Mouse (Mus musculus) Patski (cell line): ENCODE results near the gene Ctxn2. TPM values are rescaled to one million over a fixed set of nuclear protein-coding genes. Genes with fewer than 3 reads are reported as not detected.

ENCODE experiments used
- ATAC-seq: fragments of 100-300 bp; one replicate; pipeline ENCODE4 v1.8.0; 2021
- CTCF ChIA-PET: fragments of 350-600 bp; sonication (Branson Sonifier 250); formaldehyde crosslinking; loops from one replicate; lab custom pipeline; 2022; ENCODE audit warnings: inconsistent platforms; lab: Charles Lee
- POLR2A ChIA-PET: fragments of 350-600 bp; sonication (Branson Sonifier 250); formaldehyde crosslinking; loops from one replicate; lab custom pipeline; 2022; ENCODE audit warnings: antibody characterized with exemption, inconsistent platforms; lab: Charles Lee
- DNase-seq: peaks from one replicate; pipeline ENCODE4 v3.0.0-alpha.2; 2011; ENCODE audit warnings: low read depth, low spot score
- H3K27me3 ChIP-seq: fragments of 371-371 bp; one replicate; pipeline ENCODE4 v1.5.1; 2021
- CTCF ChIP-seq: fragments of 100-300 bp; IDR thresholded peaks from one replicate; pipeline ENCODE4 v1.5.1; 2021
- in situ Hi-C: fragments of 300-500 bp; cut with MboI; formaldehyde crosslinking; loops from 3 replicates; pipeline ENCODE4 v1.11.1; 2018; ENCODE audit warnings: low pct_unique_long_range_greater_than_20kb, mixed read lengths
- polyA plus RNA-seq: library from polyadenylated mRNA; unstranded; gene quantifications from one replicate; pipeline ENCODE4 v1.2.3, GENCODE M21; 2021

Gene Ctxn2
- polyA plus RNA-seq, 1 experiment from 2014 or later: not detected

GRCm38 (mm10) chr2:125126792-125127191 lies 9.7 kb upstream of the Ctxn2 start:
- in situ Hi-C loops: no loop called here
- H3K27me3 ChIP-seq: peaks cover 4% of the 10 kb centered on the region
- TF ChIP-seq CTCF: no peak
- DNase-seq: no peak
- ATAC-seq: no peak
- CTCF ChIA-PET: no interaction called here
- POLR2A ChIA-PET: no interaction called here

GRCm38 (mm10) chr2:125134113-125134512 lies 2.4 kb upstream of the Ctxn2 start:
- POLR2A ChIA-PET: no interaction called here
- peaks cover 42% of the 10 kb centered on the region for H3K27me3 ChIP-seq
- no peak for TF ChIP-seq CTCF
- in situ Hi-C loops: no loop called here
- DNase-seq (no peak), ATAC-seq (no peak)
- CTCF ChIA-PET: no interaction called here

- in situ Hi-C loops: no loop called here
- POLR2A ChIA-PET: no interaction called here
- no peak for TF ChIP-seq CTCF
- peaks cover 65% of the 10 kb centered on the region for H3K27me3 ChIP-seq
- DNase-seq (no peak), ATAC-seq (no peak)
- CTCF ChIA-PET: interaction anchor here (0.9 to 1.7 kb wide), 2 partner anchors 12 to 32 kb away, joined by 3 to 5 read pairs; no protein-coding TSS in a partner anchor
Measured at GRCm38 (mm10) chr2:125136846-125137245, 354 bp downstream of the Ctxn2 start.

- in situ Hi-C loops: no loop called here
- peaks cover 62% of the 10 kb centered on the region for H3K27me3 ChIP-seq
- no peak for TF ChIP-seq CTCF
- ChIA-PET POLR2A (no interaction called here), CTCF (no interaction called here)
- DNase-seq (no peak), ATAC-seq (no peak)
Measured at GRCm38 (mm10) chr2:125142336-125142735, 5.8 kb downstream of the Ctxn2 start.

GRCm38 (mm10) chr2:125152388-125152787 lies 15.9 kb downstream of the Ctxn2 start, which contains the start of gene Slc12a1:
Gene Slc12a1, plus strand, starts transcription at chr2:125152505.
- POLR2A ChIA-PET: interaction anchor here (0.8 kb wide), 1 partner anchor 101 kb away, joined by 3 read pairs; no protein-coding TSS in a partner anchor
- peaks cover 31% of the 10 kb centered on the region for H3K27me3 ChIP-seq
- DNase-seq: no peak
- CTCF ChIA-PET: no interaction called here
- TF ChIP-seq CTCF: no peak
- no peak for ATAC-seq
- in situ Hi-C loops: no loop called here

GRCm38 (mm10) chr2:125154294-125154693 lies 17.8 kb downstream of the Ctxn2 start:
- H3K27me3 ChIP-seq: peaks cover 28% of the 10 kb centered on the region
- POLR2A ChIA-PET: no interaction called here
- TF ChIP-seq CTCF: no peak
- DNase-seq (no peak), ATAC-seq (no peak)
- CTCF ChIA-PET: no interaction called here
- in situ Hi-C loops: no loop called here

- POLR2A ChIA-PET: no interaction called here
- CTCF ChIA-PET: interaction anchor here (0.9 kb wide), 1 partner anchor 1053 kb away, joined by 3 read pairs; no protein-coding TSS in a partner anchor
- DNase-seq: no peak
- no peak for ATAC-seq
- in situ Hi-C loops: no loop called here
- peak; percentile 25 for TF ChIP-seq CTCF
- peaks cover 31% of the 10 kb centered on the region for H3K27me3 ChIP-seq
Measured at GRCm38 (mm10) chr2:125155504-125155903, 19.0 kb downstream of the Ctxn2 start.

- ATAC-seq (no peak), DNase-seq (no peak)
- no peak for TF ChIP-seq CTCF
- in situ Hi-C loops: no loop called here
- POLR2A ChIA-PET: no interaction called here
- CTCF ChIA-PET: interaction anchor here (1.4 kb wide), 1 partner anchor 12 kb away, joined by 4 read pairs; no protein-coding TSS in a partner anchor
- H3K27me3 ChIP-seq: peaks cover 18% of the 10 kb centered on the region
Measured at GRCm38 (mm10) chr2:125162012-125162470, 25.5 kb downstream of the Ctxn2 start.

- no peak for DNase-seq
- no peak for ATAC-seq
- TF ChIP-seq CTCF: no peak
- peaks cover 45% of the 10 kb centered on the region for H3K27me3 ChIP-seq
- ChIA-PET CTCF (no interaction called here), POLR2A (no interaction called here)
- in situ Hi-C loops: loop anchor here (25.0 kb wide), 2 partner anchors 116 to 566 kb away; partner anchors contain the start of gene Slc24a5
Measured at GRCm38 (mm10) chr2:125178225-125178798, 41.8 kb downstream of the Ctxn2 start.

- DNase-seq (no peak), ATAC-seq (no peak)
- no peak for TF ChIP-seq CTCF
- in situ Hi-C loops: loop anchor here (25.0 kb wide), 2 partner anchors 126 to 576 kb away; partner anchors contain the start of gene Slc24a5
- peaks cover 23% of the 10 kb centered on the region for H3K27me3 ChIP-seq
- ChIA-PET POLR2A (interaction anchor here (0.5 to 0.6 kb wide), 2 partner anchors 994 to 1870 kb away, joined by 3 to 4 read pairs; no protein-coding TSS in a partner anchor), CTCF (interaction anchor here (1.0 to 3.9 kb wide), 4 partner anchors 26 to 1087 kb away, joined by 3 to 26 read pairs (median 4); no protein-coding TSS in a partner anchor)
Measured at GRCm38 (mm10) chr2:125187904-125188303, 51.4 kb downstream of the Ctxn2 start.

GRCm38 (mm10) chr2:125189197-125189596 lies 52.7 kb downstream of the Ctxn2 start:
- TF ChIP-seq CTCF: peak; percentile 95
- DNase-seq (no peak), ATAC-seq (peak; percentile 65)
- H3K27me3 ChIP-seq: peaks cover 16% of the 10 kb centered on the region
- in situ Hi-C loops: loop anchor here (25.0 kb wide), 2 partner anchors 127 to 577 kb away; partner anchors contain the start of gene Slc24a5
- CTCF ChIA-PET: interaction anchor here (0.7 to 3.9 kb wide), 12 partner anchors 9 to 1088 kb away, joined by 3 to 26 read pairs (median 4); no protein-coding TSS in a partner anchor
- POLR2A ChIA-PET: no interaction called here
